Mouse (Mus musculus): Measurements from ENCODE around the gene Lsamp. TPM values are rescaled to one million over a fixed set of nuclear protein-coding genes. Genes with fewer than 3 reads are reported as not detected.
A peak's percentile ranks its signal among the peaks of the same experiment; 100 is the strongest.

Lsamp gene
- polyA plus RNA-seq, 1 experiment from 2014 or later, result 106 TPM

- Histone ChIP-seq H3K9me3 (replicated peaks; ENCODE audit: control insufficient read depth, low read length, poor library complexity, severe bottlenecking) (no peaks in the 10 kb centered on the region), H3K4me1 (ENCODE audit: control insufficient read depth, insufficient read depth, low read length) (no peaks in the 10 kb centered on the region), H3K36me3 (ENCODE audit: control insufficient read depth, insufficient read depth, low read length) (no peaks in the 10 kb centered on the region), H3K4me2 (ENCODE audit: low read length) (no peak overlapping the region), H3K27ac (ENCODE audit: low read length) (no peak overlapping the region), H3K4me3 (ENCODE audit: low read depth, low read length) (no peak overlapping the region), H3K27me3 (ENCODE audit: control insufficient read depth, insufficient read depth, low read depth, low read length) (no peaks in the 10 kb centered on the region), H3K9ac (ENCODE audit: low read depth, low read length) (no peak overlapping the region)
- no peak for ATAC-seq
- 21% methylated on average over 6 of the region's 6 CpGs for WGBS
Observed at GRCm38 (mm10) chr16:42149216-42149942, 2165.2 kb downstream of the Lsamp start.

- Histone ChIP-seq H3K9me3 (replicated peaks; ENCODE audit: control insufficient read depth, low read length, poor library complexity, severe bottlenecking) (no peaks in the 10 kb centered on the region), H3K4me3 (ENCODE audit: low read depth, low read length) (no peak overlapping the region), H3K36me3 (ENCODE audit: control insufficient read depth, insufficient read depth, low read length) (no peaks in the 10 kb centered on the region), H3K9ac (ENCODE audit: low read depth, low read length) (no peak overlapping the region), H3K4me1 (ENCODE audit: control insufficient read depth, insufficient read depth, low read length) (peaks cover 4% of the 10 kb centered on the region), H3K27ac (ENCODE audit: low read length) (no peak overlapping the region), H3K4me2 (ENCODE audit: low read length) (no peak overlapping the region), H3K27me3 (ENCODE audit: control insufficient read depth, insufficient read depth, low read depth, low read length) (no peaks in the 10 kb centered on the region)
- WGBS, result 60% methylated on average over 8 of the region's 8 CpGs
- ATAC-seq, result no peak
Observed at GRCm38 (mm10) chr16:42152640-42153039, 2168.5 kb downstream of the Lsamp start.

- Histone ChIP-seq H3K27ac (ENCODE audit: low read length) (no peak overlapping the region), H3K36me3 (ENCODE audit: control insufficient read depth, insufficient read depth, low read length) (no peaks in the 10 kb centered on the region), H3K4me1 (ENCODE audit: control insufficient read depth, insufficient read depth, low read length) (peaks cover 4% of the 10 kb centered on the region), H3K27me3 (ENCODE audit: control insufficient read depth, insufficient read depth, low read depth, low read length) (no peaks in the 10 kb centered on the region), H3K4me3 (ENCODE audit: low read depth, low read length) (no peak overlapping the region), H3K4me2 (ENCODE audit: low read length) (no peak overlapping the region), H3K9ac (ENCODE audit: low read depth, low read length) (no peak overlapping the region), H3K9me3 (replicated peaks; ENCODE audit: control insufficient read depth, low read length, poor library complexity, severe bottlenecking) (no peaks in the 10 kb centered on the region)
- WGBS, result 60% methylated on average over 9 of the region's 9 CpGs
- no peak for ATAC-seq
Observed at GRCm38 (mm10) chr16:42157816-42158215, 2173.7 kb downstream of the Lsamp start.

GRCm38 (mm10) chr16:42164941-42165340 lies 2180.8 kb downstream of the Lsamp start:
- H3K9ac ChIP-seq (ENCODE audit: low read depth, low read length), result no peak overlapping the region
- H3K27me3 ChIP-seq (ENCODE audit: control insufficient read depth, insufficient read depth, low read depth, low read length), result no peaks in the 10 kb centered on the region
- no peak overlapping the region for H3K27ac ChIP-seq (ENCODE audit: low read length)
- no peaks in the 10 kb centered on the region for H3K36me3 ChIP-seq (ENCODE audit: control insufficient read depth, insufficient read depth, low read length)
- H3K4me2 ChIP-seq (ENCODE audit: low read length), result no peak overlapping the region
- H3K4me3 ChIP-seq (ENCODE audit: low read depth, low read length), result no peak overlapping the region
- peak; percentile 38; the same call in 1 of the 2 replicates for ATAC-seq
- H3K4me1 ChIP-seq (ENCODE audit: control insufficient read depth, insufficient read depth, low read length), result no peaks in the 10 kb centered on the region
- no peaks in the 10 kb centered on the region for H3K9me3 ChIP-seq (replicated peaks; ENCODE audit: control insufficient read depth, low read length, poor library complexity, severe bottlenecking)

GRCm38 (mm10) chr16:42168292-42168691 lies 2184.1 kb downstream of the Lsamp start:
- H3K27me3 ChIP-seq (ENCODE audit: control insufficient read depth, insufficient read depth, low read depth, low read length), result no peaks in the 10 kb centered on the region
- H3K36me3 ChIP-seq (ENCODE audit: control insufficient read depth, insufficient read depth, low read length), result no peaks in the 10 kb centered on the region
- no peak overlapping the region for H3K4me3 ChIP-seq (ENCODE audit: low read depth, low read length)
- H3K4me2 ChIP-seq (ENCODE audit: low read length), result no peak overlapping the region
- no peaks in the 10 kb centered on the region for H3K4me1 ChIP-seq (ENCODE audit: control insufficient read depth, insufficient read depth, low read length)
- WGBS, result 93% methylated on average over 9 of the region's 9 CpGs
- no peaks in the 10 kb centered on the region for H3K9me3 ChIP-seq (replicated peaks; ENCODE audit: control insufficient read depth, low read length, poor library complexity, severe bottlenecking)
- ATAC-seq, result no peak
- no peak overlapping the region for H3K9ac ChIP-seq (ENCODE audit: low read depth, low read length)
- H3K27ac ChIP-seq (ENCODE audit: low read length), result no peak overlapping the region

- Histone ChIP-seq H3K9ac (ENCODE audit: low read depth, low read length) (no peak overlapping the region), H3K36me3 (ENCODE audit: control insufficient read depth, insufficient read depth, low read length) (no peaks in the 10 kb centered on the region), H3K4me1 (ENCODE audit: control insufficient read depth, insufficient read depth, low read length) (no peaks in the 10 kb centered on the region), H3K27me3 (ENCODE audit: control insufficient read depth, insufficient read depth, low read depth, low read length) (no peaks in the 10 kb centered on the region), H3K4me2 (ENCODE audit: low read length) (no peak overlapping the region), H3K9me3 (replicated peaks; ENCODE audit: control insufficient read depth, low read length, poor library complexity, severe bottlenecking) (no peaks in the 10 kb centered on the region), H3K27ac (ENCODE audit: low read length) (no peak overlapping the region), H3K4me3 (ENCODE audit: low read depth, low read length) (no peak overlapping the region)
- 23% methylated on average over 8 of the region's 8 CpGs for whole genome bisulfite sequencing
- ATAC-seq, result no peak
Observed at GRCm38 (mm10) chr16:42169447-42170140, 2185.4 kb downstream of the Lsamp start.

GRCm38 (mm10) chr16:42172476-42172875 lies 2188.3 kb downstream of the Lsamp start:
- Histone ChIP-seq H3K27ac (ENCODE audit: low read length) (no peak overlapping the region), H3K4me2 (ENCODE audit: low read length) (no peak overlapping the region; the same call in 1 of the 2 replicates), H3K4me3 (ENCODE audit: low read depth, low read length) (no peak overlapping the region), H3K4me1 (ENCODE audit: control insufficient read depth, insufficient read depth, low read length) (no peaks in the 10 kb centered on the region), H3K9ac (ENCODE audit: low read depth, low read length) (no peak overlapping the region), H3K36me3 (ENCODE audit: control insufficient read depth, insufficient read depth, low read length) (no peaks in the 10 kb centered on the region), H3K9me3 (replicated peaks; ENCODE audit: control insufficient read depth, low read length, poor library complexity, severe bottlenecking) (no peaks in the 10 kb centered on the region), H3K27me3 (ENCODE audit: control insufficient read depth, insufficient read depth, low read depth, low read length) (no peaks in the 10 kb centered on the region)
- ATAC-seq, result peak; percentile 22; the same call in 1 of the 2 replicates
- WGBS, result 24% methylated on average over 11 of the region's 11 CpGs

- H3K4me2 ChIP-seq (ENCODE audit: low read length), result no peak overlapping the region
- no peaks in the 10 kb centered on the region for H3K36me3 ChIP-seq (ENCODE audit: control insufficient read depth, insufficient read depth, low read length)
- H3K9ac ChIP-seq (ENCODE audit: low read depth, low read length), result no peak overlapping the region
- WGBS, result 73% methylated on average over 3 of the region's 3 CpGs
- no peak for ATAC-seq
- H3K27me3 ChIP-seq (ENCODE audit: control insufficient read depth, insufficient read depth, low read depth, low read length), result no peaks in the 10 kb centered on the region
- H3K27ac ChIP-seq (ENCODE audit: low read length), result no peak overlapping the region
- H3K4me3 ChIP-seq (ENCODE audit: low read depth, low read length), result no peak overlapping the region
- H3K9me3 ChIP-seq (replicated peaks; ENCODE audit: control insufficient read depth, low read length, poor library complexity, severe bottlenecking), result no peaks in the 10 kb centered on the region
- no peaks in the 10 kb centered on the region for H3K4me1 ChIP-seq (ENCODE audit: control insufficient read depth, insufficient read depth, low read length)
Observed at GRCm38 (mm10) chr16:42178866-42179265, 2194.7 kb downstream of the Lsamp start.

GRCm38 (mm10) chr16:42180025-42180424 lies 2195.9 kb downstream of the Lsamp start:
- Histone ChIP-seq H3K36me3 (ENCODE audit: control insufficient read depth, insufficient read depth, low read length) (no peaks in the 10 kb centered on the region), H3K4me2 (ENCODE audit: low read length) (no peak overlapping the region), H3K4me1 (ENCODE audit: control insufficient read depth, insufficient read depth, low read length) (no peaks in the 10 kb centered on the region), H3K27me3 (ENCODE audit: control insufficient read depth, insufficient read depth, low read depth, low read length) (no peaks in the 10 kb centered on the region), H3K9me3 (replicated peaks; ENCODE audit: control insufficient read depth, low read length, poor library complexity, severe bottlenecking) (no peaks in the 10 kb centered on the region), H3K4me3 (ENCODE audit: low read depth, low read length) (no peak overlapping the region), H3K27ac (ENCODE audit: low read length) (no peak overlapping the region), H3K9ac (ENCODE audit: low read depth, low read length) (no peak overlapping the region)
- WGBS, result 88% methylated on average over 6 of the region's 6 CpGs
- ATAC-seq, result no peak

Measured in midbrain, embryonic 16.5 days (tissue).